Mouse (Mus musculus) neural tube, embryonic 15.5 days (tissue): ENCODE measurements around the gene Zdhhc3. TPM values are rescaled to one million over a fixed set of nuclear protein-coding genes. Genes with fewer than 3 reads are reported as not detected.

Experiments
- ATAC-seq: fragments of 200-750 bp; cut with Nextera tagmentation; 2 replicates; pipeline ENCODE4 v1.8.0; 2017; ENCODE audit warnings: mild to moderate bottlenecking, moderate TSS enrichment, moderate library complexity; ENCODE audit not compliant: low FRiP score
- H3K27ac ChIP-seq: fragments of 300-500 bp; sonication (generic); replicated peaks from 2 replicates; pipeline ENCODE4 v1.5.1; 2015; ENCODE audit warnings: mild to moderate bottlenecking, inconsistent platforms
- H3K27me3 ChIP-seq: fragments of 300-500 bp; sonication (generic); replicated peaks from 2 replicates; pipeline ENCODE4 v1.6.1; 2015; ENCODE audit warnings: inconsistent platforms
- H3K36me3 ChIP-seq: fragments of 300-500 bp; sonication (generic); 2 replicates; pipeline ENCODE4 v1.6.1; 2015; ENCODE audit warnings: inconsistent platforms
- H3K4me1 ChIP-seq: fragments of 300-500 bp; sonication (generic); 2 replicates; pipeline ENCODE4 v1.6.1; 2015; ENCODE audit warnings: inconsistent platforms
- H3K4me2 ChIP-seq: fragments of 300-500 bp; sonication (generic); 2 replicates; pipeline ENCODE4 v1.6.1; 2015; ENCODE audit warnings: inconsistent platforms, mild to moderate bottlenecking, moderate library complexity
- H3K4me3 ChIP-seq: fragments of 300-500 bp; sonication (generic); replicated peaks from 2 replicates; pipeline ENCODE4 v1.5.1; 2015; ENCODE audit warnings: mild to moderate bottlenecking, inconsistent platforms
- H3K9ac ChIP-seq: fragments of 300-500 bp; sonication (generic); replicated peaks from 2 replicates; pipeline ENCODE4 v1.6.1; 2015; ENCODE audit warnings: mild to moderate bottlenecking, inconsistent platforms
- H3K9me3 ChIP-seq: fragments of 300-500 bp; sonication (generic); replicated peaks from 2 replicates; pipeline ENCODE4 v1.6.1; 2016; ENCODE audit warnings: inconsistent platforms
- WGBS: fragments of 180-500 bp; shearing (Covaris S2); methylation state at CpG from one replicate; pipeline ENCODE4 v1.1.7; 2015; ENCODE audit warnings: mixed read lengths; 5-methylcytosine and 5-hydroxymethylcytosine counted together
- polyA plus RNA-seq: library from polyadenylated mRNA; unstranded; fragments of >200 nt; fragmentation: Nextera tagmentation; extraction: Ambion mirVana; gene quantifications from 2 replicates; pipeline ENCODE4 v1.2.1, GENCODE M21; 2015

Zdhhc3 gene
- polyA plus RNA-seq: 81.3 and 84.7 TPM in 2 replicates

DNA sequence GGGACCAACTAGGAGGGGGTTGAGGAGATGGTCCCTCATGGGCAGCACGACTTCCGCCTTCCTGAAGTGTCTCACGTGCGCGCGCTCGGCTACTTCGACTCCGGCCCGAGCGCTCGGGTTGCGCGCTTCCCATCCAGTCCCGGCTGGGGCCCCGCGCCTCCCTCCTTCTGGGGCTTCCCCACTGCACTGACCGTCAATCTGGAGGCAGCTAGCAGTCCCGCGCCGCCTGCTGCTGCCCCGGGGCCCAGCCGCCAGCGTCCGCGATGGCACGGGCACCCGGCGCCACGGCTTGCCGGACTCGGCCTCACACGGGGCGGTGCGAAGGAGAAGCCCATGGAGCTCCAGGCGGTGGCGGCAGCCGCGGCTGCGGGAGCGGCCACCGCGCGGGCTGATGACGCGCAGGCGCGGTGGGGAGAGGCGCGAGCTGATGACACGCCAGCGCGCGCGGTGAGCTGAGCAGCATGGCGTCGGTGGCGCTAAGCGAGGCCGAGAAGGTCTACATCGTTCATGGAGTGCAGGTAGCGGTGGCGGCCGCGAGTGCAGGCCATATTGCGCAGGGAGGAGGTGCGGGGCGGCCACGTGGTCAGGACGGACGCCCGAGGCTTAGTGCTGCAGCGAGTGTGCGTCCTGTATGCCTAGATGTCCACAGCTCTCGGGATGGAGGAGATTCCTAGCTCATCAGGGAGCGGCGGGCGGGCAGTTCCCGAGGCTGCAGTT, at the start of gene Zdhhc3, which contains the start of gene Exosc7:
TSS of gene Zdhhc3 (minus strand) at position 401 of the 717 bp plus-strand sequence.
TSS of gene Exosc7 (plus strand) at position 411 of the 717 bp plus-strand sequence.
- peak within 1 kb of the TSS; percentile 96 for H3K9ac ChIP-seq
- peak; percentile 95 for ATAC-seq
- peak within 1 kb of the TSS; percentile 91 for H3K4me2 ChIP-seq
- H3K27ac ChIP-seq: peak within 1 kb of the TSS; percentile 97
- peak within 1 kb of the TSS; percentile 94 for H3K4me3 ChIP-seq
- peaks cover 14% of the 10 kb centered on the region for H3K36me3 ChIP-seq
- no peaks in the 10 kb centered on the region for H3K9me3 ChIP-seq
- H3K4me1 ChIP-seq: peaks cover 30% of the 10 kb centered on the region
- WGBS: under 1% methylated on average over 79 of the region's 79 CpGs
- H3K27me3 ChIP-seq: no peaks in the 10 kb centered on the region

- Histone ChIP-seq H3K4me1 (no peaks in the 10 kb centered on the region; the same call in 1 of the 2 replicates), H3K9ac (no peak overlapping the region), H3K36me3 (no peaks in the 10 kb centered on the region), H3K4me3 (no peak overlapping the region), H3K27me3 (no peaks in the 10 kb centered on the region), H3K4me2 (no peak overlapping the region), H3K9me3 (no peaks in the 10 kb centered on the region), H3K27ac (no peak overlapping the region)
- ATAC-seq: no peak
- WGBS: 75% methylated on average over 2 of the region's 2 CpGs
Measured at GRCm38 (mm10) chr9:123161792-123162191, 48.8 kb upstream of the Zdhhc3 start.

DNA sequence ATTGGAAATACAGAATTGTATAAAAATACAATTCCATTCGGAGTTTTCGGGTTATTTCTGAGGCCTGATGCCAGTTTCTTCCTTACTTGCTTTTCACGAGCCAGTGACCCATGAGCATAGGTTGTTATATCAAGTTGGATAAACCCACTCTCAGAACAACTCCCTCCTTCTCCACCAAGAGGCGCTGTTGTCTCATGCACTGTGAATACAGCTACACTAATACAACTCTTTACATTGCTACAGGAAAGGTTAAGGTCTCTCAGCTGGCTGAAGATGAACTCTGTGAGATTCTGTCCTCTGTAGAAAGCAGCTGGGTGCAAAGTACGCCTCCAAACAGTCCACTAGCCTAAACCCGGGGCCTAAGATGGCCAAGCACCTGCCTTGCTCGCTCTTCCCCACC, 46.3 kb upstream of the Zdhhc3 start:
- no peaks in the 10 kb centered on the region for H3K9me3 ChIP-seq
- H3K4me1 ChIP-seq: no peaks in the 10 kb centered on the region; the same call in 1 of the 2 replicates
- no peak overlapping the region for H3K4me3 ChIP-seq
- no peak overlapping the region for H3K27ac ChIP-seq
- no peaks in the 10 kb centered on the region for H3K36me3 ChIP-seq
- no peaks in the 10 kb centered on the region for H3K27me3 ChIP-seq
- no peak overlapping the region for H3K9ac ChIP-seq
- 72% methylated on average over 7 of the region's 7 CpGs for WGBS
- no peak overlapping the region for H3K4me2 ChIP-seq
- peak; percentile 57; the same call in 1 of the 2 replicates for ATAC-seq

DNA sequence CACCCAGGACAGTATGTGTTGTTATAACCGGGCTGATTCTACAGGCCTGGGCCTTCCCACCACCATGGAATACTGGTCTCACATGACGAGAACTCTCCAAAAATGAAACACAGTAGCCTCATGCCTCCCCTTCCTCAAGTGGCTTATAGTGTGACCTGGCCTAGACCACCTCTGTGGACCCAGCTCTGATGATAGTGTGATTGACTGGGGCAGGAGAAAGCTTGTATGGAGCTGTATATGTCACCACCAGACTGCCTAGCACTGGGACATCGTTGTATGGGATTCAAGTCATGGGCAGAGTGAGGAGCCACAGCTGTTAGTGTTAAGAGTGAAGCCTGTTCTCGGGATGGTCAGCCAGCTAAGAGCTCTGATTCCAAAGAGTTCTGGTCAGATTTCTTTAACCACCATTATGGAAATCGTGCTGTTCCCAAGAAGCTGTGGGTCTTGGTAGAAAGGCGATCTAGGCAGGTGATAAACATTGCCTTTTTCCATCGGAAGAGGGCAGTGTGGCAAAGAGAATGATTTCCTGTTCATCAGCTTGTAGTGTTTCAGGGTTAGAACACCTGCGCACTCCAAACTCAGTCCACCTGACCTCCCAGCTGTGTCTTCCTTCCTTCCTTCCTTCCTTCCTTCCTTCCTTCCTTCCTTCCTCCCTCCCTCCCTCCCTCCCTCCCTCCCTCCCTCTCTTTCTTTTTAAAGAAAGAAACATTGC, 45.3 kb upstream of the Zdhhc3 start:
- H3K27ac ChIP-seq: no peak overlapping the region
- no peak for ATAC-seq
- H3K36me3 ChIP-seq: no peaks in the 10 kb centered on the region
- 58% methylated on average over 8 of the region's 8 CpGs for WGBS
- H3K9ac ChIP-seq: no peak overlapping the region
- H3K4me2 ChIP-seq: no peak overlapping the region
- no peaks in the 10 kb centered on the region for H3K27me3 ChIP-seq
- H3K4me1 ChIP-seq: no peaks in the 10 kb centered on the region; the same call in 1 of the 2 replicates
- H3K9me3 ChIP-seq: no peaks in the 10 kb centered on the region
- H3K4me3 ChIP-seq: no peak overlapping the region

DNA sequence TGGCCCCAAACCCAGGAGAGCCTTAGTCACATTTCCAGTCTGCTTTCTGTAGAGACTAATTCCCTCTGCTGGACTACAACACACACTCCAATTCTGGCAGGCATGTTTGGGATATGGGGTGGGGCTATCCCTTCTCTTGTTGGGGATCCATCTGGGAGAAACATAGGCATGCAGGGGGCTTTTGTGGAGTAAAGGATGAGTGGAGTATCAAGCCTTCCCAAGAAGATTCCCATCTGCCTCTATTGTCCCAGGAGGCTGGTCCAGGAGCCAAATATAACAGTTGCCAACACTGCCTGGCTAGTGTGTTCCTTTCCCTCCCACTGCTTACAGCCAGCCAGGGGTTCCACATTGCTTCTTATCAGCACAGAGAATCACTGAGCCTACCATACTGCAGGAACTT, 44.7 kb upstream of the Zdhhc3 start:
- H3K4me2 ChIP-seq: no peak overlapping the region
- no peak for ATAC-seq
- no peaks in the 10 kb centered on the region for H3K27me3 ChIP-seq
- no peak overlapping the region for H3K9ac ChIP-seq
- no peaks in the 10 kb centered on the region for H3K9me3 ChIP-seq
- H3K36me3 ChIP-seq: no peaks in the 10 kb centered on the region
- H3K27ac ChIP-seq: no peak overlapping the region
- no peaks in the 10 kb centered on the region; the same call in 1 of the 2 replicates for H3K4me1 ChIP-seq
- H3K4me3 ChIP-seq: no peak overlapping the region

GRCm38 (mm10) chr9:123156910-123157361, 43.9 kb upstream of the Zdhhc3 start:
- peak overlapping the region; percentile 35 for H3K4me2 ChIP-seq
- no peak for ATAC-seq
- H3K27me3 ChIP-seq: no peaks in the 10 kb centered on the region
- H3K27ac ChIP-seq: no peak overlapping the region
- no peaks in the 10 kb centered on the region; the same call in 1 of the 2 replicates for H3K4me1 ChIP-seq
- H3K4me3 ChIP-seq: 0 out of 2 replicates have a peak overlapping the region, but pooled peaks have one; percentile 13
- WGBS: 39% methylated on average over 30 of the region's 30 CpGs
- no peak overlapping the region for H3K9ac ChIP-seq
- no peaks in the 10 kb centered on the region for H3K9me3 ChIP-seq
- H3K36me3 ChIP-seq: no peaks in the 10 kb centered on the region

DNA sequence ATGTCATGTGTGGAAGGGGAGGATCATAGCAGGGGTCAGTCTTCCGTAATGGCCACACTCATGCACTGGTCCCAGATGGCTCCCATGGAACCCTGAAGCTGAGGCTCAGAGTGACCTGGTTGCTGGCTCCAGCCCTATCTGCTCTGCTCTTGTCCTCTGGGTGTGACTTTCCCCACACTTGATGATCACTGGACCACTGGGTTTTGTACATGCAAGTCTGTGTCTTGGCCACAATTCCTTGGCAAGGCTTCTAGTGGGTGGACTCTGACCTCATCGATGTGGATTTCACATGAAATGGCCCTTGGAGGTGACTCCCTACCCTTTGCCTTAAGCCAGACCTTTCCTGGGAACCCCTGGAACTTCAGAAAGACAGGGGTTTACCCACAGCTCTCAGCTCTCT, 40.1 kb upstream of the Zdhhc3 start:
- Histone ChIP-seq H3K4me3 (no peak overlapping the region), H3K27ac (no peak overlapping the region), H3K4me2 (no peak overlapping the region), H3K9ac (no peak overlapping the region), H3K27me3 (no peaks in the 10 kb centered on the region), H3K36me3 (no peaks in the 10 kb centered on the region), H3K4me1 (no peaks in the 10 kb centered on the region; the same call in 1 of the 2 replicates), H3K9me3 (no peaks in the 10 kb centered on the region)
- WGBS: 91% methylated on average over 2 of the region's 2 CpGs
- no peak for ATAC-seq

DNA sequence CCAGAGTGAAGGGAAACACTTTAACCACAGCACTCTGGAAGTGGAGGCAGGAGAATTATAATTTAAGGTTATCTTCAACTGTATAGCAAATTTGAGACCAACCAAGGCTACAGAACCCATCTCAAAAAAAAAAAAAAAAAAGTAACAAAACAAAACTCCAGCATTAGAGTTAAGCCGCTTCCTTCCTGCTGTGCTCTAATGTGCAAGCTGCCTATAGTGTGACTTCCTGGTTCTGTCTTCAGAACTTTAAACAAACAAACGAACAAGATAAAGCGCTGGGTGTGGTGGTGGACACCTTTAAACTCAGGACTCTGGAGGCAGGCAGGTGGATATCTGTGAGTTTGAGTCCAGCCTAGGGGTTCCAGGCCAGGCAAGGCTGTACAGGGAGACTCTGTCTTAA, 39.0 kb upstream of the Zdhhc3 start:
- H3K4me2 ChIP-seq: no peak overlapping the region
- H3K4me3 ChIP-seq: no peak overlapping the region
- WGBS: 83% methylated on average over 3 of the region's 3 CpGs
- H3K27me3 ChIP-seq: no peaks in the 10 kb centered on the region
- H3K4me1 ChIP-seq: no peaks in the 10 kb centered on the region; the same call in 1 of the 2 replicates
- H3K9me3 ChIP-seq: no peaks in the 10 kb centered on the region
- no peak for ATAC-seq
- H3K36me3 ChIP-seq: no peaks in the 10 kb centered on the region
- H3K27ac ChIP-seq: no peak overlapping the region
- H3K9ac ChIP-seq: no peak overlapping the region

DNA sequence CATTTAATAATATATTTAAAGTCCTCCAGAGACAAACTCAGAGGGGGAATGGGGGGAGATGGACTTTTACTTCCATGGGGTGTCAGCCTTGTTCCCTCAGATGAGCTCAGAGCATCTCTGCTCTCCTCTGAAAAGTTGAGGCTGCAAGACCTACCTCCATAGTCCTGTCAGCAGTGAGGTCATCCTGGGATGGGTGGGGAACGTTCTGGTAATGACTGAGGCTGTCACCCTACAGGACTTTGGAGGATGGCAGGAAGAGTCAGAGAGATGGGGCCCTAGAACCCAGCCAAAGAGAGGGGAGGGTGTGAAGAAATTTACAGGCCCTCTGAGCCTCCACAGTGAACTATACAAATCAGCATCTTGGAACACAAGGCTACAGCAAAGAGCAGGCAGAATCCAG, 38.6 kb upstream of the Zdhhc3 start:
- WGBS: 54% methylated on average over 1 of the region's 1 CpGs
- ATAC-seq: no peak
- Histone ChIP-seq H3K4me2 (no peak overlapping the region), H3K4me1 (no peaks in the 10 kb centered on the region), H3K27me3 (no peaks in the 10 kb centered on the region), H3K9ac (no peak overlapping the region), H3K36me3 (no peaks in the 10 kb centered on the region), H3K9me3 (no peaks in the 10 kb centered on the region), H3K27ac (no peak overlapping the region), H3K4me3 (no peak overlapping the region)

- Histone ChIP-seq H3K9ac (no peak within 1 kb of the TSS), H3K9me3 (no peaks in the 10 kb centered on the region), H3K27ac (no peak within 1 kb of the TSS), H3K36me3 (peaks cover 4% of the 10 kb centered on the region; the same call in 1 of the 2 replicates), H3K4me1 (no peaks in the 10 kb centered on the region), H3K4me3 (no peak within 1 kb of the TSS), H3K27me3 (no peaks in the 10 kb centered on the region), H3K4me2 (no peak within 1 kb of the TSS)
- 78% methylated on average over 5 of the region's 5 CpGs for WGBS
- ATAC-seq: no peak
Measured at GRCm38 (mm10) chr9:123150241-123151020, 37.4 kb upstream of the Zdhhc3 start, which contains the start of gene Clec3b. Clec3b (plus strand) TSS chr9:123150946.

- WGBS: 85% methylated on average over 5 of the region's 5 CpGs
- peaks cover 16% of the 10 kb centered on the region for H3K36me3 ChIP-seq
- no peaks in the 10 kb centered on the region for H3K27me3 ChIP-seq
- H3K9ac ChIP-seq: no peak overlapping the region
- no peaks in the 10 kb centered on the region for H3K4me1 ChIP-seq
- no peak overlapping the region for H3K27ac ChIP-seq
- H3K9me3 ChIP-seq: 0 out of 2 replicates have a peak, but pooled peaks cover 2% of the 10 kb centered on the region
- H3K4me3 ChIP-seq: no peak overlapping the region
- ATAC-seq: no peak
- H3K4me2 ChIP-seq: no peak overlapping the region
Measured at GRCm38 (mm10) chr9:123148430-123148829, 35.4 kb upstream of the Zdhhc3 start.
